Mouse (Mus musculus): ENCODE results near the gene Prr11.

Gene Prr11

DNA sequence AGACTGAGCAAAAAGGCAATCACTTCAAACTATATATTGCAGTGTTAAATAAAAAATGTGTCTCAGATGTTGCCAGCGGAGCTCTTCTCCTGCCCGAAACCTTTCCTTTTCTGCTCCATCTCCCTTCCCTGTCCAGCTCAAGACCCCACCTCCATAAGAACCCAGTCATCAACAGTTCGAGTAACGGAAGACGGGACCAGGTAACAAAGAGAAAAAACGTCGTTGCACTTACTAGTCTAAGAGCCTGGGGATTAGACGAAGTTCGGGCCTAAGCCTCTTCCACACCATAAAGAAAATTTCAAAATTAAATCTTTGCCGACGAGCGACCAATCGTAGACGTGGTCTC lies at the start of gene Prr11:
Gene Prr11, minus strand, starts transcription at position 300 of the 346 bp plus-strand sequence.
- in situ Hi-C loops (cut with MboI, MseI) = loop anchor here (10.0 kb wide), 1 partner anchor 404 kb away; no protein-coding TSS in a partner anchor

GRCm38 (mm10) chr11:87158012-87158411 lies 49.5 kb upstream of the Prr11 start:
- in situ Hi-C loops (cut with MboI, MseI) = no loop called here

DNA sequence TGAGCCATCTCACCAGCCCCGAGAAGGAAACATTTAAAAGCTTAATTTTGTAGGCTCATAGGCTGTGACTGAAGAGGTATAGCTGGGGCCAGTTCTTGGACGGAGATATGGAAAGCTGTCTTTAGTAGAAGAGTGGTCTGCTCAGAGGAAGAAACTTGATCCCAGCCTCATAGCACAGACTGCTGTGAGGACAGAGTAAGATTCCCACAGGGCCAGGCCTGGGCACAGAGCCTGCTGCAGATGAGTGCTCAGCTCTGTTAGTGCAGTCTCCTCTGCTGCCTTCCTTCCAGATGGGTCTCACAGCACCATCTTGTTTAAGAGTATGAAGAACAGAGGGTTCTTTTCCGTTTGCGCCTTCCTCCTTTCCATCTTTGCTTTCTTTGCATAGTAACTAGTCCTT lies 27.7 kb upstream of the Prr11 start:
- in situ Hi-C loops (cut with MboI, MseI) = no loop called here

DNA sequence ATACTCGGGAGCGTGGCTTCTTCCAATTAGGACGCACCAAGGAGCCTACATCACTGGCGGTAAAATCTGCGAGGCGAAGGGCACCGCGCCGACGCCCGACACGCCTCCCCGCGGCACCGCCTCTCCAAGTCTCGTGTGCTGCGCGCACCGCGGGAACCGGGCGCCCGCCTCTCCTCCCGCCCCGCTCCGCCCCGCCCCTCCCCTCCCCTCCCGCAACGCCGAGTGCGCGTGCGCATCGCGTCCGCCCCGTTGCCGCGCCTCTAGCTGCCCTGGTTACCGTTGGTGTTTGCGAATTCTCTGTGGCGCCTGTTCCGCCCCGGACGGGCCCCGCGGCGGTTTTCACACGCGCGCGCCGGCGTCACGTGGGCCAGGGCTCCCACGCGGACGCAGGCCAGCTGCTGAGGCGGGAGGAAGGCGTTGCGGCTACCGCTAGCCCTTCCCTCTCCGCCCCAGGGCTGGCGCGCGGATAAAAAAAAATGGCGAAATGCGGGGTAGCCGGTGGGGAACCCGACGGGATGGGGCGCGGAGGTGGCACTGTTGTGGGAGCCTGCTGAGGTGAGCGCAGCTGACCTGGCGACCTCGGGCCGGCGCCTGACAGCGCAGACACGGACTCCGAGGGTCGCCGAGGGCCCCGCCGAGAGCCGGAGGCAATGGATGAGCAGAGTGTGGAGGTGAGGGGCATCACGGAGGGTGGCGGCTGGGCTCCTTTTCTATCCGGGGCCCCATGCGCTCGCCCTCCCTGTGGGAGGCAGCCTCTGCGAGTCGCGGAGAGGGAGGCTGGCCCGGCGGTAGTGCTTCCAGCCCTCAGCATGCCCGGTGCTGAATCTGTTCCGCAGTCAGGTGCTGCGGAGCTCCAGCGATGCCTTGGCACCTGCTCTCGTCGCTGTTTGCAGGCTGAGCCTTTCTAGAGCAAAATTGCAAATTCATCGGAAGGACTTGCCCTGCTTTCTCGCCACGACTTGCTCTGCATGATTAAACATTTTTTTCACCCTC lies 18.6 kb upstream of the Prr11 start, which contains the start of gene Trim37:
Gene Trim37, plus strand, starts transcription at position 254 of the 993 bp plus-strand sequence.
- in situ Hi-C loops (cut with MboI, MseI) = no loop called here

- in situ Hi-C loops (cut with MboI, MseI) = no loop called here
Observed at GRCm38 (mm10) chr11:87126281-87126823, 17.8 kb upstream of the Prr11 start.

- in situ Hi-C loops (cut with MboI, MseI) = no loop called here
Observed at GRCm38 (mm10) chr11:87125562-87125961, 17.1 kb upstream of the Prr11 start.

DNA sequence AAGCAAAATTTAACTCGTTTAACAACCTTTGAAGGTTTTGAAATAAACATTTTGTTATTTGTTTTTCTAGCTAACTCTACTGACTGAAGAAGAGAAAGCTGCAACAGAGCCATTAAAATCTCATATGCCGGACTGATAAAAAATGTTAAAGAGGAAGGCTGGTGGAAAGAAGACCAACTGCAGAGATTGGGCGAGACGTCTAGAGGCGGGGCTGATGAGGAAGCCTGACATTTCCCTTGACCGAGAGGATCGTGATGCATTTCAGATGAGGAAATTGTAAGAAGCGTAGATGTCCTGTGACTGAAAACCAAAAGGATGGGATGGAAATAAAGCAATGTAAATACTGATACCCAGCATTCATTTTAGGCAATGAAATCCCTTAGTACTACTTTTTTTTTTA lies 13.4 kb upstream of the Prr11 start:
- in situ Hi-C loops (cut with MboI, MseI) = no loop called here

- in situ Hi-C loops (cut with MboI, MseI) = loop anchor here (5.0 kb wide), 1 partner anchor 642 kb away; no protein-coding TSS in a partner anchor
Observed at GRCm38 (mm10) chr11:87110172-87110909, 1.8 kb upstream of the Prr11 start.

- in situ Hi-C loops (cut with MboI, MseI) = loop anchor here (5.0 to 10.0 kb wide), 2 partner anchors 405 to 643 kb away; no protein-coding TSS in a partner anchor
Observed at GRCm38 (mm10) chr11:87109519-87110171, 1.1 kb upstream of the Prr11 start.

GRCm38 (mm10) chr11:87108755-87109518 lies 429 bp upstream of the Prr11 start, which contains the start of gene Ska2:
Ska2 (plus strand) TSS chr11:87109234.
- in situ Hi-C loops (cut with MboI, MseI) = loop anchor here (10.0 kb wide), 1 partner anchor 404 kb away; no protein-coding TSS in a partner anchor

DNA sequence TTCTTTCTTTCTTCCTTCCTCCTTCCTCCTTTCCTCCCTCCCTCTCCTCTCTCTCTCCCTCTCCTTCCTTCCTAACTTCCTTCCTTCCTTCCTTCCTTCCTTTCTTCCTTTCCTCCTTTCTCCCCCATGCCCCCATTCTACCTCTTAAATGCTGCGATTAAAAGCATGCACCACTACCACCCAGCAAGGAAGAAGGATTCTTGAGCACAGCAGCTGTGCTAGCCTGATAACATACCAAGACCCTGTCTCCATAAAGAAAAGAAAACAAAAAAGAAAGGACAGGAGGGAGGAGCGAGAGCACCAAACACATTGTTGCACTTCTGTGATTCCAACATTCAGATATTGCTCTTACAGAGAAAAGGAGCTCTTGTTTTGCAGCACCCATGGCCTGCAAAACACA lies 21.4 kb downstream of the Prr11 start:
- in situ Hi-C loops (cut with MboI, MseI) = no loop called here

DNA sequence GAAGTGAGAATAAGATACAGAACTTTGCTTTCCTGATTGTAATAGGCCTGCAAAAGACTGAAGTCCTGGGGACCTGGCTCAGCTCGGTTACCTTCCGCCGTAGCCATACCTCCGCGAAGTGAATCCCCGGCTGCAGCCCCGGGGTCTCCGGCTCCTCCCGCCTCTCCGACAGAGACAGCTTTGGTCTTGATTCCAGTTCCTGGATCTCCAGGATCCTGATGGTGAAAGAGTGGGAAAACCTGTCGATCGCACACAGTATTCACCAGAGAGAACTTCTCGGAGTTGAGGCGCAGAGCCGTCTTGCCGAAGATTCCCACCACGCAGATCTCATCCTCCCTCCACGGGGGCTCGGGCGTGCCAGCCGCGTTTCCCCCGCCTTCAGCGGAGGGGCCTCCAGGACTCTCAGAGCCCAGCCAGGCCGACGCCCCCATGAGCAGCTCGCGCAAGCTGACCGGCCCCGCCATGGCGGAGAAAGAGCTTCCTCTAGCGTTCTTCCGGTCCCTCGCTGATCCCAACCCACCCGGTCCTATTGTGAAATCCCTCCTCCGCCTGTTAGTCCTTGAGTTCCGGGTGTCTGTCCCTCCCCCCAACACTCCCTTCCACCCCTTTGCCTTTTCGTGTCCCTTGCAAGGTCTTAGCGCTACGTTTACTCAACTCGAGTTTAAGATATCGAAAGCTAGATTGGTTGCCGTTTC lies 22.1 kb downstream of the Prr11 start, which contains the start of gene Smg8:
Gene Smg8, minus strand, starts transcription at position 485 of the 695 bp plus-strand sequence.
- in situ Hi-C loops (cut with MboI, MseI) = no loop called here

GRCm38 (mm10) chr11:87085461-87085860 lies 23.0 kb downstream of the Prr11 start:
- in situ Hi-C loops (cut with MboI, MseI) = no loop called here

DNA sequence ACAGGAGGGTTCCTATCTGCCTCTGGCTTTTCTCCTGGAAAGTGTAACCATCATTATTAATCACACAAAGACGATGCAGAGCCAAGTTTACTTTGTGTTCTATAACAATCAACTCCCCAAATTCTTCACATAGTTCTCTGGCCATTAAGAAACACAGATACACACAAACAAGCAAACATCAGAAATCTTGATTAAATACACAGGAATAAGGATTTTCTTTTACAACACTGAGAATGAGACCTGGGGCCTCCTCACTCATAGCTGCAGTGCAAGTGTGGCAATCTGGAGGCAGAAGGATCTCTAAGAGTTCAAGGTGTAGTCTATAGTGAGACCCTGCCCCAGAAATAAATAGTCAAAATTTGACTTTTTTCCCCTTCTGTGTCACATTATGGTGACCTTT lies 24.8 kb downstream of the Prr11 start:
- in situ Hi-C loops (cut with MboI, MseI) = no loop called here

DNA sequence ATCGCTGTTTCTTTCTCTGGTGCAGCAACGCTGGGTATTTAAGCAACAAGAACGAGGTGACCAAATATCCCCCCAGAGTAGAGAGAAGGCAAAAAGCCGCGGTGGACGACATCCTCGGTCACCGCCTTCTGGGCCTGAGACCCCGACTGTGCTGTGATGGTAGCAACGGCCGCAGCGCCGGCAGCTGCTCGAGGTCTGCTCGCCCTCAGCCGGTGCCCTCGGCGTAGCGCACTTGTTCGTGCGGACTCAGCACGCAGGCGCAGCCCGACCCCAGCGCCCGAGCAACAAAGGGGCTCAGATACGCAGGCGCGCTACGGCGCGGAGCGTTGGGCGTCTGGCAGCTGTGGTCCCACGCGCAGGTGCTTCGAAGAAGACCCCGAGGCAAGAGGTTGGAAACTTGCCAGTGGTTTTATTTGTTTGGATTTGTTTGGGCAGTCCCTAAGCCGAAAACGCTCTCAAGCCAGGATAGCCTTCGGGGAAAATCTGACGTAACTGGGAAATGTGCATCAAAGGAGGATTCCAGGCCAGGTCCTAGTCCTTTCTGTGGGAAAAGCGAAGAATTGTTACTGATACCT lies 34.6 kb downstream of the Prr11 start, which contains the start of gene Gdpd1:
Gene Gdpd1, minus strand, starts transcription at position 197 of the 575 bp plus-strand sequence.
- in situ Hi-C loops (cut with MboI, MseI) = no loop called here

DNA sequence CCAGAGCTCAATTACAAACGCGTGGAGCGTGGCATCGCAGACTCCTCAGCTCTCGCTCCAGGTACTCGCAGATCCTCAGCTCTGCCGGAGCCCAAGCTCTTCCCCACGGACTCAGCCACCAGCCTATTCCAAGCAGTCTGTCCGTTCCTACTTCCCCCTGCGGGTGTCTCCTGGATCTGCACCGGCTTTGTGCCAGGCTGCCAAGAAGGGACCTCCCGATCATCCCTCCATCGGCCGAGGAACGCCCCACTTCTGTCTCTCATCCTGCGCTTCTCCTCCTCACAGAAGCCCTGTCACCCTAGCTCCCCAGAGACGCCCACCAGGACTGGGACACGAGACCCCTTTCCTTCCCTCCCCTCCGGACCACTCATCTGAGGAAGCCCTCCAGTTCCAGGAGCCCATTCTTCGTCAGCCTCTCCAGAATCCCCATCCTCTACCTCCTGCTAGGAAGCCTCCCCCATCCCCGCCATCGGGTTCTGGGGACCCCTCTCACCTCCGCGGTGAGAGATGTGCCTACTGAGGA lies 35.1 kb downstream of the Prr11 start:
- in situ Hi-C loops (cut with MboI, MseI) = no loop called here

DNA sequence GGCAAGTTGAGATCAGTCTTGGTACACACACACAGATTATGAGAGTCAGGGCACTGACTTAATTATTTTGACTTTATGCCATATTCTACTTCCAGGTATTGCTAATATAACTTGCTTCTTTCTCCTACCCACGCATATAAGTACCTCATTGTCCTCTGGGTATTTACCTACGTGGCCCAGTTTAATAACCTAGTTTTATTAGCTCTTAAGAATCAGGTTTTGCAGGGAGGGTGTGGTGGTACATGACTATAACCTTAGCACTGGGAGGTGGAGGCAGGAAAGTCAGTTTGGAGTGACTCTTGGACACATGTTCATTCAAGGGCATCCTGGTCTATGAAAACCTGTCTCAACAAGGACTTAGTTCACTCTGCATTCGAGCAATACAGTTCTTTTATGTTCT lies 46.4 kb downstream of the Prr11 start:
- in situ Hi-C loops (cut with MboI, MseI) = no loop called here

DNA sequence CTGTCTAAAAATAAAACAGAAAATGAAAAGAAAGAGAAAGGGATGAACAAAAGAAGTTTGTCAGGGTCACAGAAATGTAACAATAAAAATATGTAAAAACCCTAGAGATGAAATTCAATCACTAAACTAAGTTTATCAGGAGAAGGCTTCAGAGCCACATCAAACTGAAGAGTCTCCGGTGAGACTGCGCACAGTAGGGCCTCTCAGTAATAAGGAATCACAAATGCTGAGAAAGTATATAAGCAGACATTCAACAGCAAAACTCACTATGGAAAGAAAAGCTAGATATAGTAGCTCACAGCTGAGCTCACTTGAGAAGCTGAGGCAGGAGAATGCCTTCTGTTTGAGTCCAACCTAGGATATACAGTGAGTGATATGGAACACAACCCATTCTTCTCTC lies 48.1 kb downstream of the Prr11 start:
- in situ Hi-C loops (cut with MboI, MseI) = no loop called here

GRCm38 (mm10) chr11:87056286-87056685 lies 52.2 kb downstream of the Prr11 start:
- in situ Hi-C loops (cut with MboI, MseI) = no loop called here
